Mouse (Mus musculus) monocyte, adult 2 months (primary cell): ENCODE data around the gene Anapc1.
"Not testable (repeated sequence)": the region's sequence is repeated elsewhere in the genome, so short reads cannot be mapped to it uniquely, and the experiment has no call there.

Experiments used
- DNase-seq, 2 experiments: peaks; one replicate each; pipeline ENCODE4 v3.0.0; 2022; ENCODE audit warnings: low spot score in 2 of 2, low read depth in 1 of 2

Anapc1 gene

GRCm38 (mm10) chr2:128697566-128697965 is 10.4 kb upstream of the Anapc1 start:
- DNase-seq = no peak

GRCm38 (mm10) chr2:128697047-128697446 is 9.9 kb upstream of the Anapc1 start:
- no peak for DNase-seq

- DNase-seq = no peak
Measured at GRCm38 (mm10) chr2:128696426-128696825, 9.2 kb upstream of the Anapc1 start.

GRCm38 (mm10) chr2:128694548-128694947 is 7.4 kb upstream of the Anapc1 start:
- no peak for DNase-seq

GRCm38 (mm10) chr2:128693828-128694227 is 6.6 kb upstream of the Anapc1 start:
- not testable (repeated sequence) for DNase-seq

- no peak for DNase-seq
Measured at GRCm38 (mm10) chr2:128693236-128693635, 6.0 kb upstream of the Anapc1 start.

- DNase-seq = no peak
Measured at GRCm38 (mm10) chr2:128692771-128693170, 5.6 kb upstream of the Anapc1 start.

- DNase-seq = no peak
Measured at GRCm38 (mm10) chr2:128692336-128692735, 5.1 kb upstream of the Anapc1 start.

GRCm38 (mm10) chr2:128687558-128688120 is 448 bp upstream of the Anapc1 start:
- no peak for DNase-seq

- no peak for DNase-seq
Measured at GRCm38 (mm10) chr2:128680661-128681060, 6.5 kb downstream of the Anapc1 start.

GRCm38 (mm10) chr2:128620578-128620977 is 66.6 kb downstream of the Anapc1 start:
- DNase-seq = no peak

- no peak for DNase-seq
Measured at GRCm38 (mm10) chr2:128615366-128615765, 71.8 kb downstream of the Anapc1 start.

GRCm38 (mm10) chr2:128613365-128613764 is 73.8 kb downstream of the Anapc1 start:
- no peak for DNase-seq

GRCm38 (mm10) chr2:128612275-128612674 is 74.9 kb downstream of the Anapc1 start:
- no peak for DNase-seq

GRCm38 (mm10) chr2:128611178-128611577 is 76.0 kb downstream of the Anapc1 start:
- no peak for DNase-seq

GRCm38 (mm10) chr2:128609286-128609685 is 77.9 kb downstream of the Anapc1 start:
- no peak for DNase-seq

GRCm38 (mm10) chr2:128601534-128601933 is 85.7 kb downstream of the Anapc1 start:
- DNase-seq = no peak

- no peak for DNase-seq
Measured at GRCm38 (mm10) chr2:128592301-128592700, 94.9 kb downstream of the Anapc1 start.

- no peak for DNase-seq
Measured at GRCm38 (mm10) chr2:128590909-128591308, 96.3 kb downstream of the Anapc1 start, which contains the start of gene Spdye4c. Gene Spdye4c (plus strand): TSS chr2:128591209.

GRCm38 (mm10) chr2:128582881-128583280 is 104.3 kb downstream of the Anapc1 start:
- DNase-seq = no peak

- peak; percentile 33 to 64 for DNase-seq
Measured at GRCm38 (mm10) chr2:128572726-128573624, 114.2 kb downstream of the Anapc1 start.

GRCm38 (mm10) chr2:128571001-128571400 is 116.2 kb downstream of the Anapc1 start:
- no peak for DNase-seq
